Mouse (Mus musculus) cerebellum, adult (tissue): Measurements from ENCODE around the gene Fat1.

ENCODE experiments used
- ATAC-seq: cut with Nextera tagmentation; 2 replicates; pipeline ENCODE4 v1.9.2; 2017; ENCODE audit warnings: mild to moderate bottlenecking, moderate library complexity, mixed read lengths; ENCODE audit not compliant: insufficient number of reproducible peaks, low FRiP score, low TSS enrichment

Gene Fat1

GRCm38 (mm10) chr8:44998681-44999277 is 63.5 kb downstream of the Fat1 start:
- peak; percentile 85 for ATAC-seq

GRCm38 (mm10) chr8:45001577-45002197 is 66.4 kb downstream of the Fat1 start:
- ATAC-seq = no peak

DNA sequence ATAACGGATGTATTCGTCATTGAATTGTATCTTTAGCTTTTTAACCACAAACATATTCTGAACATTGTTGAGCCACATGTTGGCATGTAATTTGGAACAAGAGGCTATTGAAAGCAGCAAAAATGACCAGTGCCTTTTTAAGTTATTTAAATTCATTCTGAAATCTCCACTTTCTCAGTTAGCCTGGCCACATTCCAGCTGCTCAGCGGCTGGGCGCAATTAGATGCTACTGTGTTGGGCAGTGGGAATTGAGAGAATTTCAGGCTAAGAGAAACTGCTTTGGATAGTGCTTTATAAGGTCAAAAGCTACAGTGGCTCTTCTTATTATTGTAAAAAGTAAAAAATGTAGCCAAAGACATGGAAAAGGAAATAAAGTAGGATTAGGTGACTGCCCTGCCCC is 67.4 kb downstream of the Fat1 start:
- no peak for ATAC-seq

- no peak for ATAC-seq
Measured at GRCm38 (mm10) chr8:45004021-45004420, 68.8 kb downstream of the Fat1 start.

GRCm38 (mm10) chr8:45010685-45011084 is 75.4 kb downstream of the Fat1 start:
- no peak for ATAC-seq

- ATAC-seq = no peak
Measured at GRCm38 (mm10) chr8:45011774-45012173, 76.5 kb downstream of the Fat1 start.

GRCm38 (mm10) chr8:45013852-45014251 is 78.6 kb downstream of the Fat1 start:
- ATAC-seq = no peak

- ATAC-seq = no peak
Measured at GRCm38 (mm10) chr8:45014498-45015067, 79.3 kb downstream of the Fat1 start.

GRCm38 (mm10) chr8:45015876-45016275 is 80.6 kb downstream of the Fat1 start:
- ATAC-seq = no peak

DNA sequence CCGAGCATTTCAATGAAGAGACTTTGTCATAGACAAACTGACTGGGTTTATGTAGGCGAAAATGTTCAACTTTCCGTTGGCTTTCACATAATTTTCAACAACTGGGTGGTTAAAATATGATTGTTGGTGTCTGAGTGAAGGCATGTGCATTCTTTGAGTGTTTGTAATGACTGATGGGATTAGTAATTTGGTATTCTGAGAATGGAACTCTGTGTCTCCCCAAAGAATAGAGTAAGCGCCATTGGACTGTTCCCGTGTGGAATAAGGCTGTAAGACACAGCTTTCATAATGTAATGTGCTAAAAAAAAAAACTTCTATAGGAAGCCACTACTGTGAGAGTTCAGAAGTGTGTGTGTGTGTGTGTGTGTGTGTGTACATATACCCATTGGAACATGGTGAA is 84.0 kb downstream of the Fat1 start:
- no peak for ATAC-seq

- peak; percentile 64 for ATAC-seq
Measured at GRCm38 (mm10) chr8:45021171-45021570, 85.9 kb downstream of the Fat1 start.

- ATAC-seq = peak; percentile 76
Measured at GRCm38 (mm10) chr8:45021911-45022665, 86.8 kb downstream of the Fat1 start.

DNA sequence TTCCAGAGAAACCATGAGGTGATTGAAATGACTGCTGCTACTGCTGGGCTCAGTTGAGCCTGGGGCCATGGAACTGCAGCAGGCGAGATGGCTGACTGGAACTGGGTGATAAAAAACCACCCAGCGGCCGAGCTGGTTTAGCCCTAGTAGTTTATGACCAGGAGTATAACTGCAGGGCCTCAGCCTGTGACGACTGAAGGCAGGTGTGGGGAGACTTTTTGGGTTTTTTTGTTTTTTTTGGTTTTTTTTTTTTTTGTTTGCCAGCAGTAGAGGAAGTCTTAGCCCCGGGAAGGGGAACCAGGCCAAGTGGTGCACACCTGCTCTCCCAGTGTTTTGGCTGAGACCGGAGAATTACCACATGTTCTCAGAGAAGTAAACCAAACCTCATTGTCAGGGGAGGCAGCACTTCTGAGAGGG is 92.8 kb downstream of the Fat1 start:
- ATAC-seq = no peak

DNA sequence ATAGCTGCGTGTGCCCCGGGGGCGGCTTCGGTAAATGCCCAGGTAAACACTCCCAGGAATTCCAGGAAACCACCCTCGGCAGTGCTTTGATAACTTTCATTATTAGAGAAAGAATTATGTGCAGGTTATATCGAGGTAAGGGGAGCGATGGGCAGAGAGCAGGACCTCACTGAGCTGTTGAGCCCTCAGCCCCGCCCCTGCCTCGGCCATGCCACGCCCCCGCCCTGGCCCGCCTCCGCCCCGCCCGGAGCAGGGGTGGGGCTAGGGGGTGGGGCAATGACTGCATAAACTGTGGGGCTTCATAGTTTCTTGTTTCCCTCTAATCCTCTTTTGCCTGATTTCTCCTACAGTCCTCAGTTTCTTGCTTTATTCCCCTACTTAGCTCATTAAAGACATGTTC is 103.1 kb downstream of the Fat1 start:
- no peak for ATAC-seq

- ATAC-seq = no peak
Measured at GRCm38 (mm10) chr8:45044160-45044559, 108.9 kb downstream of the Fat1 start.

- ATAC-seq = no peak
Measured at GRCm38 (mm10) chr8:45050451-45050850, 115.2 kb downstream of the Fat1 start.

GRCm38 (mm10) chr8:45051236-45051635 is 116.0 kb downstream of the Fat1 start:
- ATAC-seq = no peak

DNA sequence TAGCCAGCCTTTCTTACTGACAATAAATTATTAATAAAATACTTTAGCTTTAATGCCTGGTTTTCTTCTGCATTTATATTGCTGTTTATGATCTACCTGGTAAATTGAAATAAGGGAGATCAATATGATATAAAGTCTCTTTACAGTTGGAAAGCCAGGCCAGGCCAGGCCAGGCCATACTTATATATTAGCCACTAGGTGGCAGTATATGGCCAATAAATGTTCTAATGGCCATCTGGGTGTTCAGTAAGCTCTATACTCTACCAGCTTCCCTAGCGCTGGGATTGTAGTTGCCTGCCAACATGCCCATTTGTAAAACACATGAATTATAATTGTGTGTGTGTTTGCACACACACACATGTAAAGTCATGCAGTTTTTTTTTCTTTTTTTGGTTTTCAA is 117.0 kb downstream of the Fat1 start:
- ATAC-seq = no peak

DNA sequence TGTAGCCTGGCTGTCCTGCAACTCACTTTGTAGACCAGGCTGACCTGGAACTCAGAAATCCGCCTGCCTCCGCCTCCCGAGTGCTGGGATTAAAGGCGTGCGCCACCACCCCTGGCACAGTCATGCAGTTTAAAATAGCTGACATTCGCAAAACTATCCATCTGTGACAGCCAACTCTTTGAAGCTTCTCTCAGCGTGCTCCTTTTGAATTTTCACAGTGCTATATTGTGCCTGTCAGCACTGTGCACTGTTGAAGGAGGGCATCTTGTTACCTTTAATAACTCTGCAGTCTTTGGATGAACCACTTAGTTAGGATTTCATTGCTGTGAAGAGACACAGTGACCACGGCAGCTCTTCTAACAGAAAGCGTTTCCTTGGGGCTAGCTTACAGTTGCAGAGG is 117.4 kb downstream of the Fat1 start:
- no peak for ATAC-seq

DNA sequence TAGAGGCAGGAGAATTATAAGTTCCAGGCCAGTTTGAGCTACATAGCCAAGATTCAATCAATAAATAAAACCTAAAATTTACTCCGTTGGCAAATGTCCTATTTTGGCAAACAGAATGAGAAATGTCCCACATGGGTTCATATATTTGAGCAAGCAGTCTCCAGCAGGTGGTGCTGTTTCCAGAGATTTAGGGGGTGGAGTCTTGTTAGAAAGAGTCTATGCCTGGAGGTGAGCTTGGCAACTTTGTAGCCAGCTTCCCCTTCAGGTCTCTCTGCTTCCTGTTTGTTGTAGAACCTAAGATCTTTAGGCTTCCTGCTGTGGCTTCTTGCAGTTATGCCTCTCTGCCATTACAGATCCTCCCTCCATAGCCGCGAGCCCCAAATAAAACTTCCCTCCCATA is 120.3 kb downstream of the Fat1 start:
- no peak for ATAC-seq

GRCm38 (mm10) chr8:45056810-45057209 is 121.6 kb downstream of the Fat1 start:
- ATAC-seq = no peak
